Mouse (Mus musculus): ENCODE results near the gene Gm20388. TPM values are rescaled to one million over a fixed set of nuclear protein-coding genes. Genes with fewer than 3 reads are reported as not detected.

Gm20388 gene
- polyA plus RNA-seq, 1 experiment from 2014 or later: not detected

DNA sequence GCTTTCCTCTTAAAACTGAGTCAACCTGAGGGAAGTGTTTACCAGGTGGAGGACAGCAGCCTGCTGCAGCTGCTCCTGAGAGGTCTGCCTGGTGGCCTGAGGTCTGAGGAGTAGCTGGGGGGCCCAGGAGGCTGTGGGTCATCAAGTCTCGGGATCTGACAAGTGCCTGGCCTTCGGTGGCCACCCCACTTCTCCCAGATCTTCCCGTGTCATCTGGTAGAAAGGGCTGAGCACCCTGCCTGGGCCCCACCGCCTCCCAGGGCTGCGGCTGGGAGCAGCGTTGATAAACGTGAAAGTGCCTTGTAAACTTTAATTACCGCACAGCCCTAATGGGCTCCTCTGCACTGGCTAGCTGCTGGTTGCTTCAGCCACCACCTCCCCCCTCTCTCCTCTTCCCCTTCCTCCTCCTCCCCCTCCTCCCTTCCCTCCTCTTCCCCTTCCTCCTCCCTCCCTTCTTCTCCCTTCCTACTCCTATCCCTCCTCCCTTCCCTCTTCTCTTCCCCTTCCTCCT is 1238.0 kb downstream of the Gm20388 start:
- no peak overlapping the region for H3K4me2 ChIP-seq
- no peaks in the 10 kb centered on the region for H3K4me1 ChIP-seq
- H3K4me3 ChIP-seq: no peak overlapping the region
- H3K27me3 ChIP-seq (replicated peaks): peaks cover 52% of the 10 kb centered on the region
- 18% methylated on average over 8 of the region's 8 CpGs for WGBS (ENCODE audit: insufficient replicate concordance)
- no peaks in the 10 kb centered on the region for H3K9me3 ChIP-seq (replicated peaks)
- no peak overlapping the region for H3K27ac ChIP-seq
- H3K9ac ChIP-seq: no peak overlapping the region
- no peaks in the 10 kb centered on the region for H3K36me3 ChIP-seq
- ATAC-seq: no peak

DNA sequence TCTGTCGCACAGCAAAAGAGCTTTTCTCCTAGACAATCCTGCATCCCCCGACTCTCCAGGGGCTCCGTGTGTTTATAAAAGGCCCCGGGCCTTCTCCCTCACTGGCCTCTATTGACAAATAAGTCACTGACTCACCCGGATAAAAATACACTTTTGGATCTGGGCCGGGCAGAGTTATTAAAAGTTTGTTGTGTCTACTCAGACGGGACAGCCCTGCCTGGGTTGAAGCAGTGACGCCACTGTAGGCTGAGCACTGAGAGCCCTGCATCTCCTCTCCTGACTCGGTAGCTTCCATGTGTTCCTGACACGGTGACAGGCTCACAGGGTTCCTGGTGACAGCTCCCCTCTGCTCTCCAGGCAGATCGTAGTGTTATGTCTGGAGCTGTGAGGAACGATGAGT is 1241.8 kb downstream of the Gm20388 start:
- Histone ChIP-seq H3K4me3 (no peak overlapping the region), H3K9me3 (replicated peaks) (no peaks in the 10 kb centered on the region), H3K4me1 (no peaks in the 10 kb centered on the region), H3K27ac (no peak overlapping the region), H3K9ac (no peak overlapping the region), H3K27me3 (replicated peaks) (peaks cover 56% of the 10 kb centered on the region), H3K36me3 (no peaks in the 10 kb centered on the region), H3K4me2 (no peak overlapping the region)
- WGBS (ENCODE audit: insufficient replicate concordance): 65% methylated on average over 12 of the region's 12 CpGs
- no peak for ATAC-seq

DNA sequence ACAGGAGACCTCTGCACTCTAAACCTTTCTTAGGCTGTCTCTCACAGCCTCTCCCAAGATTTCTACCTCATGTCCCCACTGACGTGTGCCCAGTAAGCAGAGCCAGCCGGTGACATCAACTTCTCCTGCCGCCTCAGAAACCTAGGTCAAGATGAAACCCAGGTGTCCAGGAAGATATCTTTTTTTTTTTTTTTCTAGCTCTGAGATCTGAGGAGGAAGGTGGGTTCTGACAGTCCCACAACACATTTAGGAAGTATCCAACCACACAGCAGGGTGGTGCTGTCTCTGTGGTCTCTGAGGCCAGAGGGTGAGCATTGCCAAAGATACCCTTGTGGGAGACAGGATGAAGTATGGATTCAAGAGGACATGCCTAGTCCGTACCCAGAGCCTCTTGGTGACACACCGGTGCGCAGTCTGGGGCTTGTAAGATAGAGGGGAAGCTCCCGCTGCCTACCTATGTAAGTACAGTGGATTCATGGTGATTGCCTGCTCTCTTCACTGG is 1246.4 kb downstream of the Gm20388 start:
- WGBS (ENCODE audit: insufficient replicate concordance): 48% methylated on average over 7 of the region's 7 CpGs
- Histone ChIP-seq H3K36me3 (no peaks in the 10 kb centered on the region), H3K4me1 (no peaks in the 10 kb centered on the region), H3K4me3 (no peak overlapping the region), H3K27ac (no peak overlapping the region), H3K9me3 (replicated peaks) (no peaks in the 10 kb centered on the region), H3K9ac (no peak overlapping the region), H3K4me2 (no peak overlapping the region), H3K27me3 (replicated peaks) (peaks cover 36% of the 10 kb centered on the region)
- ATAC-seq: no peak

DNA sequence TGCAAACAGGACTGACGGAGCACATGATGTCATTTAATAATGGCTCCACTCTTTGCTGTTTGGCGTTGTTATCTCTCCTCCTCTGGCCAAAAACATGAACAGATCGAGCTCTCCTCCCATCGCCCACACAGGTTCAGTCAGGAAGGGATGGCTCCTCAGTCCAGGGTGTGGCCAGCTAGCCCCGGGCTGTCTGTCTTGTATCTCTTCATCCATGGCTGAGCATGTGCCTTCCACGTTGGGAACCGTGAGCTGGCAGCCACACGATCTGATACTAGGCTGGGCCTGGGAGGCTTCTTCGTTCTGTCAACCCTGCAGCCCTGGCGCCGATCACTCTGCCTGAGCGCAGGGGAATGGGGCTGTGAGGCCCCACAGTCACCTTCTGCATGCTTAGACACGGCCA is 1248.2 kb downstream of the Gm20388 start:
- Histone ChIP-seq H3K4me3 (no peak overlapping the region), H3K27me3 (replicated peaks) (peaks cover 38% of the 10 kb centered on the region), H3K9ac (no peak overlapping the region), H3K4me2 (no peak overlapping the region), H3K9me3 (replicated peaks) (no peaks in the 10 kb centered on the region), H3K36me3 (no peaks in the 10 kb centered on the region), H3K27ac (no peak overlapping the region), H3K4me1 (0 out of 2 replicates have a peak, but pooled peaks cover 4% of the 10 kb centered on the region)
- WGBS (ENCODE audit: insufficient replicate concordance): 39% methylated on average over 13 of the region's 13 CpGs
- ATAC-seq: no peak

DNA sequence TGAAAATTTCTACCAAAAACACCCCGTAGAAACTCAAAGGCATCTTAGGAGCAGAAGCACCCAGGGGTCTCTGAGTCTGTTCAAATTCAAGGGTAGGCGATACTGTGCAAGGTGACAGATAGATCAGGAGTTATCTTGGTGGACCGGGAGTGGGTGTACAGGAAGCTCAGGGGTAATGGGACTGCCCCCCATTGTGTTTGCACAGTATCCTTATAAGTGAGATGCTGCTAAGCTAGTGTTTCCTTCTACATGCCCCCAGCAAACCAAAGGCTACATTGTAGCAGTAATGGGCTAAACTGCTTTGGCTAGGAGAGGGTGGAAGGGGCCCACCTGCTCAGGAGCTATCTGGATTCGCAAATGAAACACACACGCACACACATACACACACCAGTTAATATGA is 1250.8 kb downstream of the Gm20388 start:
- ATAC-seq: no peak
- Histone ChIP-seq H3K36me3 (no peaks in the 10 kb centered on the region), H3K9me3 (replicated peaks) (no peaks in the 10 kb centered on the region), H3K27ac (no peak overlapping the region), H3K9ac (no peak overlapping the region), H3K4me3 (no peak overlapping the region), H3K4me2 (no peak overlapping the region), H3K27me3 (replicated peaks) (peaks cover 43% of the 10 kb centered on the region), H3K4me1 (peaks cover 9% of the 10 kb centered on the region)
- 55% methylated on average over 5 of the region's 5 CpGs for WGBS (ENCODE audit: insufficient replicate concordance)

DNA sequence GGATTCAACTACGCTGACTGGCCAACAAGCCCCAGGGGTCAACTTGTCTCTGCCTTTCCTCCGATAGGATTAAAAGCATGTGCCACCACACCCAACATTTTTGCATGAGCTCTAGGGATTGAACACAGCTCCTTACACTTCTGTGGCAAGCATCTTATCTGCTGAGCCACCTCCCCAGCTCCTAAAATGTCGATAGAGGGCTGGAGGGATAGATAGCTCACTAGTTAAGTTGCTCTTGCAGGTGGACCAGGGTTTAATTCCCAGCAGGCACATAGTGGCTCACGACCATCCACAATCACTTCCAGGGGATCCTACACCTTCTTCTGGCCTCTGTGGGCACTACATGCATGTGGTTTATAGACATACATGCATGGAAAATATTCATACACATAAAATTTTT is 1251.8 kb downstream of the Gm20388 start:
- Histone ChIP-seq H3K4me1 (peaks cover 9% of the 10 kb centered on the region), H3K27ac (no peak overlapping the region), H3K4me2 (no peak overlapping the region), H3K4me3 (no peak overlapping the region), H3K27me3 (replicated peaks) (peaks cover 38% of the 10 kb centered on the region), H3K36me3 (no peaks in the 10 kb centered on the region), H3K9ac (no peak overlapping the region), H3K9me3 (replicated peaks) (no peaks in the 10 kb centered on the region)
- ATAC-seq: no peak
- 57% methylated on average over 4 of the region's 4 CpGs for WGBS (ENCODE audit: insufficient replicate concordance)

DNA sequence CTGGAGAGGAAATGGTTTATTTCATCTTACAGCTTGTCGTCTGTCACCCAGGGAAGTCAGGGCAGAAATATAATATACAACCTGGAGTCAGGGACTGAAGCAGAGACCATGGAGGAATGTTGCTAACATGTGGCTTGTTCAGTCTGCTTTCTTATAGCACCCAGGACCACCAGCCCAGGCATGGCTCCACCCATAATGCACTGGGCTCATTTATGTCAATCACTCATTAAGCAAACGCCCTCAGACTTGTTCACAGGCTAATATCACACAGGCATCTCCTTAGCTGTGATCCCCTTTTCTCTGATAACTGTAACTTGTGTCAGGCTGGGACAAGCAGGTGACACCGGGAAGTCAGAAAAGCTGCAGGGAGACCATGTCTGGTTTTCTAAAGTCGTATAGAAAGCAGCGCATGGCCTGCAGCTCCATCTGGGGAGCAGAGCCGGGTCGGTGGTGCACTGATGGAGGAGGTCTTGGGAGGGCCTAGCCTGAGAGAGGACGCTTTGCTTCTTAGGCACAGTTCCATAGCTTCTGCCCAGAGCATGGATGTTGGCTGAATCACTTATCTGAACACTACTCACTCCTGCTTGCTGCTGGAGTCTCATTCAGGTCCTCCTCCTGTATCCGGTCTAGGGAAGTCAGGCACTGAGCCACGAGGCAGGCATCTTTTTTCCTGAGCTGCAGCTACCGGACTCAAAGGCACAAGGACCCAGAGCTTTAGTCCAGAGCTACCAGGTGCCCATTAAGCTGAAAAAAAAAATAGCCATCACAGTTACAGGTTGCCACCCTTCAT is 1252.5 kb downstream of the Gm20388 start:
- Histone ChIP-seq H3K4me1 (peaks cover 9% of the 10 kb centered on the region), H3K27ac (no peak overlapping the region), H3K9ac (no peak overlapping the region), H3K9me3 (replicated peaks) (no peaks in the 10 kb centered on the region), H3K4me3 (no peak overlapping the region), H3K27me3 (replicated peaks) (peaks cover 35% of the 10 kb centered on the region), H3K4me2 (no peak overlapping the region), H3K36me3 (no peaks in the 10 kb centered on the region)
- 59% methylated on average over 11 of the region's 11 CpGs for WGBS (ENCODE audit: insufficient replicate concordance)
- ATAC-seq: no peak

DNA sequence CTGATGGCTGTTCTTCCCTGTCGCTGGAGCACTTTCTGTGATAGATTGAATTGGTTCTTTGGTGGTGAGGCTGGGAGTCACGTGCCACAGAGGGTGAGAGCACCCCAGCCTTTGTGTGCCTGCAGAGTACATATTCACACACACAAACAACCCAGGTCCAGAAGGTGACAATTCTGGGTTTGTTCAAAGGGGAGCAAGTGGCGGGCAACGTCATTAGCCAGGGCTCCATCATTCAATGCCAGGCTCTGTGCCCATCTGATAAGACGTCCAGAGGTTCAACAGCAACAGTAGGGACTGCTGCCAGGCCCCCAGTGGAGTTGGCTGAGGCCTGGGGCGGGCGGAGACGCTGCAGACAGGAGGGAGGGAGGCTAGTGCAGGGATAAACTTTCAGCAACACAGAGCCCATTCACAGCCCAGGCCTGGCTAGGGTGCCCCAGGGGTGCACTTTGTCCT is 1253.4 kb downstream of the Gm20388 start:
- no peak overlapping the region for H3K27ac ChIP-seq

DNA sequence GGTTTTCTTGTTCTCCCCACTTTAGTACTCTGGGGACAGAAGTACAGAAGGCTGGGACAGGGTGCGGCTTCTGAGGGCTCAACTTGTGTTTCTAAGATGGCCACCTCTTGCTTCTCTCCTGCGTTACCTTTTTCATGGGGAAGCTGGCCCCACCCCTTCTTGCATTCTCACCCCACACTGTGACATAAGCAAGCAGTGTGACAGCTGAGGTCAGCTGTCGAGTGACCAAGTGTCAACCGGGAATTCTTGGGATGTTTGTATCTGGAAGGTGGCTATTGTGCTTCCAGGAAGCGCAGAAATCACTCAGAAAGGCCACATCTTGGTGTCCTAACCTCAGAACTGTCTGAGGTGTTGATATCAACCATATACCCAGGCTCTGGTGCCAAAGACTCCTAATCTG is 1257.4 kb downstream of the Gm20388 start:
- H3K36me3 ChIP-seq: no peaks in the 10 kb centered on the region
- no peak overlapping the region for H3K27ac ChIP-seq
- 58% methylated on average over 5 of the region's 5 CpGs for WGBS (ENCODE audit: insufficient replicate concordance)
- peaks cover 26% of the 10 kb centered on the region for H3K27me3 ChIP-seq (replicated peaks)
- ATAC-seq: no peak
- no peak overlapping the region for H3K9ac ChIP-seq
- no peaks in the 10 kb centered on the region for H3K9me3 ChIP-seq (replicated peaks)
- peaks cover 26% of the 10 kb centered on the region for H3K4me1 ChIP-seq
- no peak overlapping the region for H3K4me2 ChIP-seq
- no peak overlapping the region for H3K4me3 ChIP-seq

More for the DNA sequence above, 1253.4 kb downstream of the Gm20388 start:
- no peak for ATAC-seq
- no peak overlapping the region for H3K4me3 ChIP-seq
- peaks cover 9% of the 10 kb centered on the region for H3K4me1 ChIP-seq
- H3K36me3 ChIP-seq: no peaks in the 10 kb centered on the region
- H3K9ac ChIP-seq: no peak overlapping the region
- WGBS (ENCODE audit: insufficient replicate concordance): 35% methylated on average over 8 of the region's 8 CpGs
- no peak overlapping the region for H3K4me2 ChIP-seq
- peaks cover 35% of the 10 kb centered on the region for H3K27me3 ChIP-seq (replicated peaks)
- no peaks in the 10 kb centered on the region for H3K9me3 ChIP-seq (replicated peaks)

DNA sequence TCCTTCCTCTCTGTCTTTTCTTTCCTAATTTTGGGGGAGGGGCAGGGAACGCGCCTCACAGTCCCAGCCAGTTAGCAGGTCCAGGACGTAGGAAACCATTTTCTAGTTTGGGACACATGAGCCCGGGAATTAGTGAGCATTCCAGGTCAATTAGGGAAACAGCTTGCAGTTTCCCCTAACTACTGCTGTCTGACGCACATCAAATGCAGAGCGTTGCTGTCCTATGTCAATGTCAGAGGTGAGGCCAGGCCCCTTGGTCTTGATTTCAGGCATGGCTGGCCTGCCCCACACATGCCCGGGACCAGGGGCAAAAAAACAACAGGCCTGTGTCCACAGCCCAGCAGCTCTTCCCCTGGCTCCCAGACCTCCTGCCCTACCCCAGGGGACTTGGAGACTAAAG is 1259.5 kb downstream of the Gm20388 start:
- Histone ChIP-seq H3K4me3 (no peak overlapping the region), H3K9ac (no peak overlapping the region), H3K36me3 (no peaks in the 10 kb centered on the region), H3K27ac (no peak overlapping the region), H3K4me2 (peak overlapping the region; percentile 57), H3K4me1 (peaks cover 20% of the 10 kb centered on the region), H3K9me3 (replicated peaks) (no peaks in the 10 kb centered on the region), H3K27me3 (replicated peaks) (peaks cover 11% of the 10 kb centered on the region)
- ATAC-seq: no peak
- 41% methylated on average over 7 of the region's 7 CpGs for WGBS (ENCODE audit: insufficient replicate concordance)

DNA sequence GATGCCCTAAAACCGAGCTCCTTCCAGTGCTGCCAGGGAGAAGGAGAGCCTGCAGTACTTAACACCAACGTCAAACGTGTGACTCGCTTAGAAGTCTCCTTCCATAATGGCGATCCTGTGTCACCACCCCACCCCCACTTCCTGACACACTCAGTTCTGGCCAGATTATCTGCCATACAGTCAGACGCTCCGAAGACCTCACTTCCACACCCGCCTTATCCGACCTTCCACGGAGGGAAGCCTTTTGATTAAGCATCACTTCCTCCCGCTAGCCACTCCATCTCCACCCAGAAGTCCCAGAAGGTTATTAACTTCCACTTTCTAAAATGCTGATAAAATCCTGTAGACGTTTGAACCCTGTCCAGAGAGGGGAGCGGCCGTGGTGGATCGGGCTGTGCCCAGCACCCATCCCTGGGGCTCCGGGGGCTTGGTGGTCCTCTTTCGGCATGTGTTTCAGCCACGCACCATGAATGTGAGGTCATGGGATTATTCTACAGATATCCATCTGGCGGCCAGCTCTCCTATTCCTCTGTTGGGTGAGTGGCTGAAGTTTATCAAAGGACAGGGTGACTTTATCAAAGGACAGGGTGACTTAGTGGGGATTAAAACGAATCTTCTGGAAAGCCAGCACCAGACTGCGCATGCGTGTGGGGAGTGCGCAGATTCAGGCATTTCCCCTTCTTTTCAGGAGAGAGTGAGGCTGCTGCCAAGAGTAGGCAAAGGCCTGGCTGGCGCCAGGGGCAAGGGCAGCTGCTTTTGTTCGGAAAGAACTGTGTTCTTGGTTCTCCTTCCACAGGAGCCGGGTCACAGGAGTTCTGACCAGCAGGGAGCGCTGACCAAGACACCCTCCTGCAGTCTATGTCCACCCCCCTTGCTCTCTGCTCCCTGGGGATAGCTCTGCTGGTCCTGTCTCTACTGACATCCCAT is 1260.2 kb downstream of the Gm20388 start:
- Histone ChIP-seq H3K4me3 (peak overlapping the region; percentile 10; the same call in 1 of the 2 replicates), H3K27ac (no peak overlapping the region), H3K27me3 (replicated peaks) (0 out of 2 replicates have a peak, but pooled peaks cover 3% of the 10 kb centered on the region), H3K4me2 (peak overlapping the region; percentile 57), H3K9me3 (replicated peaks) (no peaks in the 10 kb centered on the region), H3K4me1 (peaks cover 22% of the 10 kb centered on the region), H3K36me3 (no peaks in the 10 kb centered on the region), H3K9ac (peak overlapping the region; percentile 23; the same call in 1 of the 2 replicates)
- 21% methylated on average over 27 of the region's 27 CpGs for WGBS (ENCODE audit: insufficient replicate concordance)
- peak; percentile 53; the same call in 1 of the 2 replicates for ATAC-seq

Measured in liver, embryonic 12.5 days (tissue).